Mouse (Mus musculus) kidney, adult 9 months (tissue): ENCODE results near the gene Abracl.
A peak's percentile ranks its signal among the peaks of the same experiment; 100 is the strongest.

Experiments
- DNase-seq: peaks from one replicate; pipeline ENCODE4 v3.0.0; 2022

The Abracl gene

DNA sequence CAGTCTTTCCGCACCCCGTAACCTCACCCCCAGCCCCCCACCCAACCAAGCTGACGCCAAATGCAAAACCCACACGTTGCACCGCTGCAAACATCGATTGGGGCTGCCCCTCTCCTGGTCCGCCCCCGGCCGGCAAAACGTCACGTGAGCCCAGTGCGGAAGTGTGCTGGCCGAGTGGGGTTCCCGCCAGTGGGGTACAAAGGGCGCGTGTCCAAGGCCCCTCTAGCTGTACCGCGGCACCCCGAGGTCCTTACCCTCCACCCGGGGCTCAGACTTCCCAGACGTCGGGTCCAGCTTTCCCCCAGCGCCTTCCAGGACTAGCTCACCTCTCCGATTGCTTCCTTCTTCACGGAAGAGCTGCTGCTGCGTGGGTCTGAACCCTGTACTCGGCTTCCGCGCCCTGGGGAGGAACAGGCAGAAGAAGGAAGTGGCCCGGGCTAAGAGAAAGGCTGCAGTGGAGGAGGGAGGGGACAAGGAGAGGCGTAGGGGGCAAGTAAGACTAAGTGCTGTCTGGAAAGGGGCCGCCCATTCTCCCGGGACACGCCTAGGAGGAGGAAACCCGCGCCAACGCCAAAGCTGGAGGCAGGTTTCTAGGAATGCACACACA, at the start of gene Abracl:
Gene Abracl, minus strand, starts transcription at position 548 of the 607 bp plus-strand sequence.
- peak; percentile 82 for DNase-seq

DNA sequence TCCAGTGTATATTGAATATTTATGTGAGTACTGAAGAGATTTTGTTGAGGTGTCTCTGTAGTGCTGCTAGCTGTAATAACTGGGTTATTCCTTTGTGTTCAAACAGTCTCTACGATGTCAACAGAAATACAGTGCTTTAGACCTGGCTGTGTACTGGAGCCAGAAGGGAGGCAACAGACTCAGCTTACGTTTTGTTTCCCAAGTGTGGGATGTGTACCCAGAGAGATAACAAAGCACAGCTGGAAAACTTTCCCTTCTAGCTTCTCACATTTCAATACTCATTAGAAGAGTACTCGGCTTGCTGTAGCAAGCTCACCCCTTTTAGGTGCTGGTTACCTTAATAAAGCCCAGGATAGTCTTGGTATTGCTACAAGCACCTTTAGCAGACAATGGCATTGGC, 49.8 kb upstream of the Abracl start:
- DNase-seq = no peak

DNA sequence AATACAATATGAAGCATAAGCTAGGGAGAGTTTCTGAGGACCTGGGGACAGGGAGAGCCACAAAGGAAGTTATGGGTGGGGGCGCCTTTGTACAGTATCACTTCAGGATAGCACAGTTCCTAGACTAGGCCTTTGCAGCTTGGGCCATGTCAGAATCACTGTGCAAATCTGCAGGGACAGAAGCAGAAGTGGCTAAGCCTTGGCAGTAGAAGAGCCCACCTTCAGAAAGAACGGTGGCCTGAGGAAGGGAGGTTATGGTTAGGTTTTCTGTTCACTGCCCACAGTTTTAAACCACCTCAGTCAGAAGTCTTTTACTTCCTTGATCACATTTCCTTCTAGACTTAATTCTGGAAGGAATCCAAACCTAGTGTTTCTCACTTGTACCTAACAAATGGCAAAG, 47.5 kb upstream of the Abracl start:
- no peak for DNase-seq

DNA sequence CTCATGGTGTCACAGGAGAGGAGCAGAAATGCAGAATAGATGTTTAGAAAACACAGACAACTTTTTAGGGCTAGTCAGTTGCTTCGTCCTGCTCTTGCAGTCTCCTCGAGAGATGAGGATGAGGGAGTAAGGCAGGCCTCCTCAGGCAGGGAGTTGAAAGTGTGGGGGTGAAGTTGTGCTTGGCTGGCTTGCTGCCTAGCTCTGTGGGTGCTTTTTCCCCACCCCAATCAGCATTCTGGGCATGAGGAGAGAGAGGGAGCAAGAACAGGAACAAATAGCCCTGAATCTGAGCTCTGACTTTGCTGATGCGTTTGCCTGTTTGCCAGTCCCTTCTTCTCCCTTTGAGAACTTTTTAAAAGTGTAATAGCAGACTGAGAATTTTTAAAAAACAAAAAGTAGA, 47.1 kb upstream of the Abracl start:
- peak; percentile 30 for DNase-seq

DNA sequence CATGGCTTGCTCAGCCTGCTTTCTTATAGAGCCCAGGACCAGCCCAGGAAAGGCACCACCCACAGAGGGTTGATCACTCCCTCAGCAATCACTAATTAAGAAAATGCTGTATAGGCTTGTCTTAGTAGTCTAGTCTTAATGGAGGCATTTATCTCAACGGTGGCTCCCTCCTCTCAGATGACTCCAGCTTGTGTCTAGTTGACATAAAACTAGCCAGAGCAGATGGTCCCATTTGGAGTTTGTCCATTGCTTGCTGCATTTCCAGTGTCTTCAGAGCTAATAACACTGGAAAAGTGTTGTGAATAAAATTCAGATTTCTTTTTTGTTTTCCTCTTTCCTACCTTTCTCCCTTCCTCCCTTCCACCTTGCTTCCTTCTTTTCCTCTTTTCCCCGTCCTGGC, 46.5 kb upstream of the Abracl start:
- no peak for DNase-seq

DNA sequence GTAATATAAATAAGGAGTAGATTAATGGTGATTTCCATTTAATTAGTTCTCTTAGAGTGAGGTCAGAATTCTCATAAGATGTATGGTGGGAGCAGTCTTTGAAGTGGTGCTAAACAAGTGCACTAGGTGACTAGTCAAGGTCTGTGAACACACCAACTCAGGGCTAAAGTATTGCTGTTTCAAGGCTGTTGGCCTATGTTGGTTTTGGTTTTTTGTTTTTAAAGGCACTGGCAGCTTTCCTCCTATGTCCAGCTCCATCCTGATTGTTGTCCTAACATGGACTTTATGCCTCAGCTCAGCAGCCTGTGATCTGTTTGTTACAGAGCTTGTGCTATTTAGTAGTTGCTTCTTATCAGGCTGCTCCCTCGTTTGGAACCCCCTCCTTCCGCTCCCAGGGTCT, 45.8 kb upstream of the Abracl start:
- DNase-seq = no peak

DNA sequence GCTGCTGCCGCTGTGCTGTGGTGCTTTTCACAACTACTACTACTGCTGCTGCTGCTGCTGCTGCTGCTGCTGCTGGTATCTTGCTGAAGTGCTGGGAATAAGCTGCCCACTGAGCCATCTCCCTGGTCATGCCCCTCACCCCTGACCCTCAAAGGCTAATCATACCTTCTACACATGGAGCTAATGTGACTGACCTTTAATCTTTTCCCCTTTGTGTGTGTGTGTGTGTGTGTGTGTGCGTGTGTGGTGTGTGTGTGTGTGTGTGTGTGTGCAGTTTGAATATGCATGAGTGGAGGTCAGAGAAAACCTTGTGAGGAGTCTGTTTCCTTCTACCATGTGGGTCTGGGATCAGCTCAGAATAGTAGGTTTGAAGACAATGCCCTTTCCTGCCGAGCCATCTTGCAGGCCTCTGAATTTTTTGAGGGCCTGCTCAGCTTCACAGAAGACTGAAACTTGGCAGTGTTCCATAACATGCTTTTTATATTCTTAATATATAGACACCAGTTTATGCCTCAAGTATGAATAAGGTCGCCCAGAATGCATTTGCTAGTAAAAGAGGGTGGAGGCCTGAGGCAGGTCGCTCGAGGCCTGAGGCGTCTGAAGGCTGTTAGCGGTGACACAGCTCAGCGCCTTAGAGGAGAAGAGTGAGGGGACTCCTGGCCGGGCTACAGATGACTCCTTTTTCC, 44.8 kb upstream of the Abracl start:
- no peak for DNase-seq

DNA sequence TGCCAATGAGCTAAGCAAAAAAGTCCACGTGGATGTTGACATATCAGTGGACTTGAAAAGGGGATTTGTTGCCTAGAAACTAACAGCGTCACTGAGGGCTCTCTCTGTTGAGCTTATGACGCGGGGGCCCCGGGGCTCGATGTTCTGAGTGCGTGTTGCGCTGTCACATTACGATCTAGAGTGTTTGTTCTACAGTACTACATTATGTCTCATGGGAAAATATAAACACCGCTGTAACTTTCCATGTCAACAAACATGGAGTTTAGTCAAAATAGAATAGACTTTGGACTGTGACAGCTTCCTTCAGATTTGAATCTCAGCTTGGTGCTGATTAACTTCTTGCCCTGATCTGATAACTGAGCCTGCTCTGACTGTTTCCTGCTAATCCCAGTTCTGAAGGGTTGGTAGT, 42.9 kb upstream of the Abracl start:
- peak; percentile 48 for DNase-seq

DNA sequence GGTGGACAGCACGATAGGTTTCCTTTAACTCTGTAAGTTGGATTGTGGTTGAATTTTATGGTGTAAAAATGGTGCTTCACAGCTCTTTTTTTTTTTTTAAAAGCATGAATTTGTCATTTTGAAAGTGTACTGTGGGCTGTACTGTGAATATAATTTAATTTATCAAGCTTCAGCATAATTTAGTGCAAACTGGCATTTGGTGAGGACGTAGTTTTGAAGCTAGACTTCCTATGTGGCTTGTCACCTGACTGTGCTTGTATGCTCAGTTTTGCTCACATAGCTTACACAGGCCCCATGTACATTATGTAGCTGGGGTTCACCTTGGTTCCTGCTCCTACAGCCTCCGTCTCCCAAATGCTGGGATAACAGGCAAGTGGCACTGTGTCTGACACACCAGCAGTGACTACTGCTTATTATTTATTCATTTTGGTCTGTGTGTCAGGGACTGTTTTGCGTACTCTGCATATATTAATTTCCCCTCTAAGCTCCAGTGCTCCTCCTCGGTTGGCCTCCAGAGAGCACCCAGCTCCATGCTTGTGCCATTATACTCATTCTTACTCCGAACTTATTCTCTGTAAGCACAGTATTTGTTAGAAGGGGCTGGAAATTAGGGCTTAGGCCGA, 41.6 kb upstream of the Abracl start:
- no peak for DNase-seq

DNA sequence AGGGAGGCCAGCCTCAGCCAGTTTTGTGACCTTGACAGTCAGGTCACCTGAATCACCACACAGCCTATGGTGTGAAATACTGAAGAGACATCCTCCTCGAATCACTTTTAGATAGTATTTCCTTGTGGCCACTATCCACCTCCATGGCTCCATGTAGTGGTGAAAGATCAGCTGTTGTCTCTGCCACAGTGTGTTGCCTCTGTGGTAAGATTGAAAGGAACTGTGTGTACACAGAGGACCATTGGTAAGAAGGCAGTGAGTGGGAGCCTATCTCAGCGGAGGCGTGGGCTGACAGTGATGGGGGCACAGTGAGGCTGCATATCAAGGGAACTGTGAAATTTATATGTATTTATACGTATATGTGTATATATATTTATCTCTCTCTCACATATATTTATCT, 38.4 kb upstream of the Abracl start:
- no peak for DNase-seq

DNA sequence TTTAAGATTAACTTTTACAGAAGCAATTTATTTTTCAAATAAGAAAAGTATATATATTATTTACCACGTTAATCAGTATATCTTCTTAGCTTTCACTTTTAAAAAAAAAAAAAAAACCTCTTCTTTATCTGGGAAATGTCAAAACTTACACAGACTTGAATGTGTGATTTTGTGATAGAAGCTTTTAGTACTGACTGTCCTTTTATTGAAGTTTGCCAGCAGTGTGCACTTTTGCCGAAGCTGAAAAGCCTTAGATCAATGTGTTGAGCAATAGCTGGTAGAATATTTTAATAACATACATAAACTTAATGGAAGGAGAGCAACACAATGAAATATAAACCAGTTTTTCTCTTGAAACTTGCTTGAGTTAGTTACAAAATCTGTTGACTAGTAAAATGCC, 37.7 kb upstream of the Abracl start:
- DNase-seq = no peak

DNA sequence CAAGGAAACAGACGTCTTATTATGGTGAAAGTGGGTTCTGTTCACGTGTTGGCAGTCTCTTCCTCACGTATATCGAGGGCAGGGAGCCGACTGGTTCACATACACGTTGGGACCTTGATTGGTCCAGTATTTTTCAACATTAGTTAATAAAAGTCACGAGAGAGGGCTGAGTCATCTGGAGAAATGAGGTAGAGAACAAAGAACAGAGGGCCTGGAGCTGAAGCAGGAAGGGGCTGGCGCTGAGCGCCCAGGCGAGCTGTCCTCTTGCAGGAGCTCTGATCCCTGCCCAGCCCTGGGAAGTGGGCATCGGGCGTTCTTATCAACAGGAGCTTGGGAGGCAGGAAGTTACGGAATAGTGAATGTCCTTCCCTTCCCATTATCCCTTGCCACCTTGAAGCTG, 36.7 kb upstream of the Abracl start:
- DNase-seq = no peak

DNA sequence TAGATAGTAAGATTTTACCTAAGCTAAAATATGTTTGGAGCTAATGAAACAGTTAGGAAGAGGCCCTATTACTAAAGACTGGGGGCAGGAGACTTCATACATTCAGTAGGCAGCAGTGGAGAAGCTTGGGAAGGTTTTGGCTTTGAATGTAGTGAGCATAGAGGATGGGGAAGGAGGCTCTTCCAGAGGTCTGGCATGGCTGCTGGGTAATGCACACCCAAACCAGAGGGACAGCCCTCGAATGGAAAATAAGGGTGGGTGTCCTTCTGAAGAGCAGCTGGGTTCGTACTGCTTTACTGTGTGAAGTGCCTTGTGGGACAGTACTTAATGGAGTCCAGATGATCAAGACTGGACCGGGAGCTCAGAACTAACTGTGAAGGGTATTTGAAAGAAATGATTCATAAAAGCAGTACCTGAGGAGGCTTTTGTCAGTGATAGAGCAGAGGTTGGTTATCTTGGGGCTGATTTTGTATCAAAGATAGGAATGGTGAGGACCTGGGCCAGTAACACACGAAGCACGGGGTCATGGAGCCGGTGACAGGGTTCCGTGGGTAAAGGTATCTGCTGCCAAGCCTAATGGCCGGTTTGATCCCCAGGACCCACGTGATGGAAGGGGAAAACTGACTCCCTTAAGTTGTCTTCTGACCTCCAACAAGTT, 35.7 kb upstream of the Abracl start:
- no peak for DNase-seq

DNA sequence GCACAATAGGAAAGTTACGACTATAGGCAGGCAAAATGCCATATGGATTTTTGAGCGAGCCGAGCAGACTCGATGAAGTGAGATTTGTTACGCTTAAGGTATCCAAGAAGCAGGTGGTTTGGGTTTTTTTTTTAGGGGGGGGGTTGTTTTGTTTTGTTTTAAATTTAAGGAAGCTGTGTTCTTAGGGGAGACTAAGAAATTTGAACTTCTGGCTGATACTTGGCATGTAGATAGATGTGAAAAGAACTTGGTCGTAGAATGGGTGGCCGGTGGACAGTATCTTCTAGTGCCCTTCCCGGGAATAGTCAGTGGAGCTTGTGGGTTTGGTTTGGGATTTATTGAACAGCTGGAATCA, 33.3 kb upstream of the Abracl start:
- no peak for DNase-seq

DNA sequence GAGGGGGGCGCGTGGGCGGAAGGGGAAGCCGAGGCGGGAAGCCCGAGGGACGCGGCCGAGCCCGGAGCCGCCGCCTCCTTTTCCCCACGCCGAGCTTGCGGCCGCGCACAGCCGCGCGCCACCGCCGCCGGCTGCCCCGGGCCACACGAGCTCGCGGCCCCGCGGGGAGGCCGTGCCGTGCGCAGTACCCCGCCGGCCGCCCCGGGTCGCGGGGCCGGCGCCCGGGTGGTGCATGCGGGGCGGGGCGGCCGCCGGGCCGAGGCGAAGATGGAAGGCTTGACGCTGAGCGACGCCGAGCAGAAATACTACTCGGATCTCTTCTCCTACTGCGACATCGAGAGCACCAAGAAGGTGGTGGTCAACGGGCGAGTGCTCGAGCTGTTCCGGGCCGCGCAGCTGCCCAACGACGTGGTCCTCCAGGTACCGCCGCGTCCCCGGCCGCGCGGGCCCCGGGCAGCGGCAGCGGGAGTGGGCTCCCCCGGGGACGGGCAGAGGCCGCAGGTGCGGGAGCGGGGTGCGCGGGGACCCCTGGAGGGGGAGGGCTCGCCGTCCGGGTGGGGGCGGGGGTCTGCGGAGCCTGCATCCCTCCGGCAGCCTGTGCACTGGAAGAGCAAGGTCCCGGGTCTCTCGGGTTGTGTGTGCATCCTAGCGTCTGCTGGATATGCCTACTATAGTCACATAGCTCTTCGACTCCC, 32.8 kb upstream of the Abracl start, which contains the start of gene Reps1:
Gene Reps1, plus strand, starts transcription at position 166 of the 695 bp plus-strand sequence.
- DNase-seq = no peak

DNA sequence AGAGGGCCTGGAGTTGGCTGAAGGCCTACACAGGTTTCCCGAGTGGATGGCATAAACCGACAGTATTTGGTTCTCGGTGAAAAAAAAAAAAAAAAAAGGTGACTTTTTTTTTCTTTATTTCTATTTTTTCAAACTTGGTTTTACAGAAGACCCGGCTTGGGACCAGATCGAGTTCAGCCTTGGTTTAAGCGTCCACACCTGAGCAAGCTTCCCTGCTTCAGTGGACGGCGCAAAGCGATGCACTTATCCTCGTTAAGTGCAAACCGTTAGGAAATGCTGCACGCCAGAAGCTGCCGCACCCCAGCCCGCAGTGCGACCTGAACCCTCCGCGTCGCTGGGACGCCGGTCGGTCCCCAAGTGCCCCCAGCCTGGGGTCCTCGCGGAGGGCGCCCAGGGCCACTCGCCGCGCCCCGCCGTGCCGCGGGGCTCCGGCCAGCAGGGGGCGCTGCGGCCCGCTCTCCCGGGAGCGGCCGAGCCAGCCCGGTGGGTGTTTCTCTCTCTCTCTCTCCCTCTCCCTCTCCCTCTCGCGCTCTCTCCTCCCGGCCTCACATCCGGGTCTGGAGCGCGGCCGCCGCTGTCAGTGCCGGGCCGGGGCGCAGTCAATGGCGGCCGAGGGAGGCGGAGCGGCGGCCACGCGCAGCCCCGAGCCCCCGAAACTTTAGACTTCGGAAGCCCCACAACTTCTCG, 32.1 kb upstream of the Abracl start:
- DNase-seq = peak; percentile 84

DNA sequence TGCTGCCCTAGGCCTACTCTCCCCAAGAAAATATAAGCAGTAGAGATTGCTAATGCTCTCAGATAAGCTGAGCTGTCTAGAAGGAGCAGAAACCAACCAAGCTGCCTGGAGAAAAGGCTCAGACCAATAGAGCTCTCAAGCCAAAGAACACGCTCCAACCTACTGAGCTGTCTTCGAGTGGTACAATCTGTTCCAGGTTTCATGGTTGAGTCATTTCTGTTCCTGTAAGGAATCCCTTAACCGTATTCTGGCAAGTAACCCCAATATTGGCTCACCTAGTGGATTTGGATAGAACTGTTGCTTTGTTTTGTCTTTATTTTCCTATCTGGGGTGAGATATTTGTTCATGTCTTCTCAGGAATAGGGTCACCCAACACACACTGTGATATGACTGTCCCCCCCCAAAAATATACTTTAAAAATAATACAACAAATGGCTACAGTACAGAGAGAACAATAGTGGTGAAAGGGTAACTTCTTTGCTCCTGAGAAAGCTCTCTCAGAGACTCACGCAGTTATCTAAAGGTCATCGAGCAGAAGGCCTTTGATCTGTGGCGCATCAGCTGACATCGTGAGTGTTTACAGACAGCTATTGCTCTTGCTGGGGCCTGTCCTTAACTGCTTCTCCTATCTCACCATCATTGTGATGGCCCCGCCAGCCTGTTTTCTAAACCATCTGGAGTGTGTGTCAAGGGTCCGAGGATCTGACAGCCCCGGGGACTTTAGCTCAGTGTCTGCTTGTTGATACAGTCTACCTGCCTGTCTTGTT, 24.5 kb upstream of the Abracl start:
- DNase-seq = peak; percentile 83

DNA sequence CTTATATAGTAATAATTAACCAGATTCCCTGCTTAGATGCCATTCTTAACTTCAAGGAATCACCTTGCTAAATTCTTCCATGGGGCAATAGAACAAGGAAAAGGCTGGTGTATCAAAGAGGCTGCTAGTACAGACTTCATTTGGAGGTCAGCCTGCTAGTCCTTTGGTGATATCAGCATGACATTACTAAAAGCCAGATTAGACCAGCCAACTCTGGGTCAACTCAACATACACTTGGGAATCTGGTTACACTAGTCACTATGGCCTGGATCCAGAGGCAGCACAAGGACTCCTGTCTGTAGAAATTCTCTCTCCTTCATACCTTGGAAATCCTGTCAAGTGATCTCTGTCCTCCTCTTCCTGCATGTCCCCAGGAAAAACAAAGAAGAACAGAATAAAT, 23.3 kb upstream of the Abracl start:
- no peak for DNase-seq

DNA sequence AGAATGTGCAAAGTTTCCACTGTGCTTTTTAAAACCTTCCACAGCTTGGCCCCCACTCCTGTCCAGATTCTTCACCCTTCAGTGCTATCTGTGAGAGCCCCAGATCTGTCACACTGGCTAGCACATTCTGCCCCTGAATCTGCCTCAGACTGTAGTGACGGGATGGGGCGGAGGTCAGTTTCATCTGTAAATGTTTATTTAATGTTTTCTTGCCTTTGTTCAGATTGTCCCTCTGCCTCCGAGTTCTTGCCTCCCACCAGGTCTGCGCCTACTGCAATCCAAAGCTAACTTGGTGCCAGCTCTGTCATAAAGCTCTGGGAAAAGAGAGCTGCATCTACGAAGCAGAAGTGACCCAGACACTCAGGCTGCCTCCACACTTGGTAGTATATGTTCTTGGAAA, 13.8 kb upstream of the Abracl start:
- DNase-seq = peak; percentile 67

DNA sequence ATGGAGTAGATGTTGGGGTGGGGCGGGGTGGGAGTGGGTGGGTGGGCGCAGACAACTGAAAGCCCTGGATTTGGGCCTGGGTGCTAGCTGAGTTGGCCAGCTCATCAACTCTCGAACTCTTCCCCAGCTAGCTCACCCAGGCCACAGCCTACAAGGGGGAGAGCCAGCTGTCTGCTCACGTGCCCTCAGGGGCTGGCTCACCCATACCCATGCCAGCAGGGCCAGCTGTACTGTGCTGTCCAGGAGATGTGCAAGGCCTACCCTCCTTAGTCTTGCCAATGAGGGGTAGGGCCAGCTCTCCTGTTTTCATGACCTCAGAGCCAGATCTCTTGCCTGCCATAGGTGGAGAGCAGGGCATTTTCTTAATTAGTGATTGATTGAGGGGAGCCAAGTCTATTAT, 11.3 kb upstream of the Abracl start:
- DNase-seq = no peak

DNA sequence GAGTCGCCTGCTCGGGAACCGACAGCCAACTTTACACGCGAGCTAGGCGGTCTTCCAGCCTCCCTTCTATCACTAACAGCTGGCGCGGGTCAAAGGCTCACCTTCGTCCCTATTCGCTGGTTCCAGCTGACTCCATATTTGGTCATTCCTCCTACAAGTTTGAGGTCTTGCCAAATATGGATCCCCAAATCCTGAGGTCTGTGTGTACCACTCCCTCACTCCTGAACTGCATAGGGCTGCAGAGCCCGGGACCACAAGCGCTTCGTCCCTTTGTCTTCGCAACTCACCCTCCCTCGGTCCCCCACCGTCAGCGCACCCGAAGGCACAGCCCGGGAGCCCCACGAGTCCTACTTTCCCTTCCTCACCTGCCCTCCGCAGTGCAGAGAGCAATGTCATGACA, 776 bp downstream of the Abracl start:
- peak; percentile 87 for DNase-seq
